Mouse (Mus musculus) spleen, adult 12 weeks (tissue): ENCODE results near the gene Madcam1.

Experiments used
- DNase-seq: peaks from one replicate; pipeline ENCODE4 v3.0.0; 2022; ENCODE audit warnings: low spot score

The Madcam1 gene

DNA sequence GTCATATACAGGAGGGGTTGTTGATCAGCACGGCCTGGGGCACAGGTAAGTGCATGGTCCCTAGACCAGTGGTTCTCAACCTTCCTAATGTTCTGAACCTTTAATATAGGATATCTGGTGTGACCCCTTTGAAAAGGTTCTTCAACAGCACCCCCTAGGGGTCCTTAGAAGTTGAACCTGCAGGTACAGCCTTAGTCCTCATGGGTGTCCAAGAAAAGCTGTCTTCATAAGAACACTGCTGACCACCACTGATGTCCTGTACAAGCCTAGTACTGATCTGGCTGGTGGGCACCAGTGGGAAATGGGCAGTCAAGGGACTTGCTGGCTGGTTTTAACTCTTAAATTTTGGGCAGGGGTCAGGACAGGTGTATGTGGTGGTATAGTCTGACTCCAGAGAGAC, 47.7 kb downstream of the Madcam1 start:
- no peak for DNase-seq

DNA sequence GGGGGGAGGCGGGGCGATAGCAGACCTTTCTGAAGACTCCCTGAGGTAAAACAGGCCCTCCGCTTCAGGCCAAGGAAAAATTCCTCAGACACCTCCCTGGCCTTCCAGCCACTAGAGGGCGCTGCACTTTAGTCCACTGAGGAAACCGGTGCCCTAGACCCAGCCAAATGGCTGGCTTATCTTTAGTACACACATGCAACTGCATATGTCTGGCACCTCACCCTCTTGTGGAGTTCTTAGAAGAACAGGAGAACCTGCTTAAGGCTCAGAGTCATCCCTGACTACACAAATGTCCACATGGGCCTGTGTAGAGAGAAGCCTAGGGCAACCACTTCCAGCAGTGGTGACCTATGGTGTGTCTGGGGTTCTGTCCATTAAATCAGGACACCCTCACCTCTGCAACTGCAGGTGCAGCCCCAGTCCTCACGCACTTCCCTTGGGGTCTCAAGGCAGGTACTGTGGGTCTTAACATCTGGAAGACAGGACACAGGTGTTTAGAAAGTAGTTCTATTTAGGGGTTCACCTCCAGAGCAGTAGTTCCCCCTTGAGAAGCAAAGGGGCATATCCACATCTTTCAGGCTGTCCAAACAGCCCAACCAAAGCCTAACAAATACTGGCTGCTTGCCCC, 48.3 kb downstream of the Madcam1 start:
- DNase-seq: peak; percentile 82

DNA sequence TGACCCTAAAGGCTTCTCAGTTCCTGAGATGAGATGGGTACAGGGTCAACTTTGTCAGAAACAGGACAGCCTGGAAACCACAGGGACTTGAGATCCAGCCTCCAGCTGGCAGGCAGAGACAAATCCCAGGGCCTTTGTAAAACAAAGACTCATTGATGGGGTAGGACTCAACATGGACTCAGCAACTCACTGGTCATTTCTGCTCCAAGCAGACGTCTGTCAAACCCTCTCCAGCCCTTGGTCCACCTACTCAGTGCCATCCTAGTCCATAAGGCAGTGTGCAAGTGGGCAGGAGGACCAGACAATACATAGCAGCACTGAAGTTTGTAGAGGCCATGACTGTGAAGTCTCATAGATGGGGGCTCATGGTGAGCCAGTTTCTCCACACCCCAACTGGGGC, 48.8 kb downstream of the Madcam1 start:
- DNase-seq: no peak

DNA sequence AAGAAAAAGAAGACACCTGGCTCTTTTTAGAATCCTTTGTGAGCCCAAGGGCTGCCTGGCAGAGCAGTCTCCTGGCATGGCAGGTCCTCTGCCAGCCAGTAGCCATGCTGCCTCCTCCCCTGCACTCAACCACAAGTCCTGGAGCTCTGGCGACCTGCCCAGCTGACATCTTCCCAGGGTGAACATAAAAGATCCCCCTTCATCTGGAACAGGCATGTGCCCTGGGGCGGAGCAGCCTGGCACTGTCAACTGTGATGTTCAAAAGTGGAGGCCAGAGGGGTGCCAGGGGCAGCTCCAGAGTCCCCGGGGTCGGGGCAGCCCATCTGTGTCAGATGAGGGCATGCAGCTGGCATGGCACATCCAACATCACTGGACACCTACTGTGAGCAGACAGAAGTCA, 50.6 kb downstream of the Madcam1 start:
- DNase-seq: no peak

DNA sequence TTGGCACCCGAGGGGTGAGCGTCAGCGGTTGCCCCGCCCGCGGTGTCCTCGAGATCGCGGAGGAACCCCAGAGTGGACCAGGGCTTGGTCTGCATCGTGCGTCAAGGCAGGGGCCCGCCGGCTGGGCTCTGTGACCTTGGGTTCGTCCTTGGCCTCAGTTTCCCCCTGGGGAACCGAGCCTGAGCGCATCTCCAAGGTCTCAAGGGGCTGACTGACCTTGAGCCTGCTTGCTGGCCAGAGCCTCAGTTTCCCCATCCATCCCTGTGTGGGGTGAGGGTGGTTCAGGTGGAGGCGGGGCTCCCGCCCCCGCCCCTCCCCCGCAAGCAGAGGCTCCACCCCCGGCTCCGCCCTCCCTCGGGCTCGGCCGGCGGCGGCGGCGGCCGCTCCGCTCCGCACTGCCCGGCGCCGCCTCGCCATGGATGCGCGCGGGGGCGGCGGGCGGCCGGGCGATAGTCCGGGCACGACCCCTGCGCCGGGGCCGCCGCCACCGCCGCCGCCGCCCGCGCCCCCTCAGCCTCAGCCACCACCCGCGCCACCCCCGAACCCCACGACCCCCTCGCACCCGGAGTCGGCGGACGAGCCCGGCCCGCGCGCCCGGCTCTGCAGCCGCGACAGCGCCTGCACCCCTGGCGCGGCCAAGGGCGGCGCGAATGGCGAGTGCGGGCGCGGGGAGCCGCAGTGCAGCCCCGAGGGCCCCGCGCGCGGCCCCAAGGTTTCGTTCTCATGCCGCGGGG, 52.1 kb downstream of the Madcam1 start, which contains the start of gene Hcn2:
Gene Hcn2 (plus strand): TSS at position 381 of the 734 bp plus-strand sequence.
- no peak for DNase-seq

DNA sequence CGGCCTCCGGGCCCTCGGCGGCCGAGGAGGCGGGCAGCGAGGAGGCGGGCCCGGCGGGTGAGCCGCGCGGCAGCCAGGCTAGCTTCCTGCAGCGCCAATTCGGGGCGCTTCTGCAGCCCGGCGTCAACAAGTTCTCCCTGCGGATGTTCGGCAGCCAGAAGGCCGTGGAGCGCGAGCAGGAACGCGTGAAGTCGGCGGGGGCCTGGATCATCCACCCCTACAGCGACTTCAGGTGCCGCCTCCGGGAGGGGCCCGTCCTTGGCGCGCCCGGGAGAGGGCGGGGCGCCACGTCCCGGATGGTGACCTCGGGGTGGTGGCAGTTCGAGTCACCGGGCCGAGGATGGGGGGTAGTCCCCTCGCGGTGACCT, 52.6 kb downstream of the Madcam1 start:
- DNase-seq: no peak

DNA sequence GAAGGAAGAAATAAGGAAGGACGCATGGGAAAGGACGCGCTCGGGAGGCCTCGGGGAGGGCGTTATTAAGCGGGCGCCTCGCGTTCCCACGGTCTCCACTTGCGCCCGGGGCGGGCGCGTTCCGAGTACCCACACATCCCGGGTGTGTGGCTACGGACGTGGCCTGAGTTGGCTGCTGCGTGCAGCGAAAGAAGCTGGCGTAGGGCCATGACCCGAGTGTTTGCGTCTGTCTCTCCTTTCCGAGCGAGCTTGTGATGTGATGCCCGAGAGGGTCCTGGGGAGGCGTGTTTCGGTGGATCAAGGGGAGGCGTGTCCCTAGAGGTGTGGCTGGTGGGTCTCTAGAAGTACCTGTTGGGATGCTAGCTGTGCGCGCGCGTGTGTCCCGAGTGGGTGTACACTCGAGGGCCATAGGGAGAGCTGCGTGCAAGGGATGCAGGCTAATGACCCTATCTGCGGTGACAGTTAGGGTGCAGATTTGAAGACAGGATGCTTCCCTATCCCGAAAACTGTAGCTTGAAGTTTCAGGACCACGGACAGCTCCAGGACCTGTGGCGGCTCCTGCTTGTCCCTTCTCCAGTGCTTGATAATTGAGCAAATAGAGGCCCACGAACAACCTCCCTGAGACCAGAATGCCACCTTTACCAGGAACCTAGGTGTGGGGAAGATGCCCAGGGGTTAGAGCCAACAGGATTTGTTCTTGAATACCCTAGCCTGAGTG, 53.4 kb downstream of the Madcam1 start:
- DNase-seq: peak; percentile 58
